Mouse (Mus musculus): ENCODE measurements at regions not wholly inside any gene's neighbourhood (a gene's known extent, or its start where the extent isn't known, plus 50 kb on each side); places are given as distances from the start of the nearest gene placed in this dataset.
A peak's percentile ranks its signal among the peaks of the same experiment; 100 is the strongest.

- Histone ChIP-seq H3K4me3 (ENCODE audit: low read length) (no peak overlapping the region), H3K9me3 (ENCODE audit: control insufficient read depth, low read length) (no peaks in the 10 kb centered on the region), H3K27ac (ENCODE audit: low read depth, low read length) (no peak overlapping the region), H3K27me3 (replicated peaks; ENCODE audit: control insufficient read depth, insufficient read depth, low read length) (no peaks in the 10 kb centered on the region), H3K4me1 (ENCODE audit: control insufficient read depth, insufficient read depth, low read depth, low read length) (no peaks in the 10 kb centered on the region), H3K9ac (ENCODE audit: low read depth, low read length) (no peak overlapping the region), H3K36me3 (ENCODE audit: control insufficient read depth, insufficient read depth, low read length) (no peaks in the 10 kb centered on the region), H3K4me2 (ENCODE audit: low read length) (no peak overlapping the region)
- no peak for ATAC-seq
- 92% methylated on average over 5 of the region's 5 CpGs for WGBS
These were observed 225.4 kb upstream of the Ednra start for GRCm38 (mm10) chr8:77949640-77950039.

- Histone ChIP-seq H3K4me1 (ENCODE audit: control insufficient read depth, insufficient read depth, low read depth, low read length) (no peaks in the 10 kb centered on the region), H3K9me3 (ENCODE audit: control insufficient read depth, low read length) (no peaks in the 10 kb centered on the region), H3K27me3 (replicated peaks; ENCODE audit: control insufficient read depth, insufficient read depth, low read length) (no peaks in the 10 kb centered on the region), H3K9ac (ENCODE audit: low read depth, low read length) (no peak overlapping the region), H3K36me3 (ENCODE audit: control insufficient read depth, insufficient read depth, low read length) (no peaks in the 10 kb centered on the region), H3K27ac (ENCODE audit: low read depth, low read length) (no peak overlapping the region), H3K4me3 (ENCODE audit: low read length) (no peak overlapping the region), H3K4me2 (ENCODE audit: low read length) (no peak overlapping the region)
- no peak for ATAC-seq
- WGBS, result 89% methylated on average over 4 of the region's 4 CpGs
These were observed 234.6 kb upstream of the Ednra start for GRCm38 (mm10) chr8:77958814-77959372.

- Histone ChIP-seq H3K4me3 (ENCODE audit: low read length) (no peak overlapping the region), H3K4me1 (ENCODE audit: control insufficient read depth, insufficient read depth, low read depth, low read length) (no peaks in the 10 kb centered on the region), H3K27me3 (replicated peaks; ENCODE audit: control insufficient read depth, insufficient read depth, low read length) (no peaks in the 10 kb centered on the region), H3K4me2 (ENCODE audit: low read length) (no peak overlapping the region), H3K9me3 (ENCODE audit: control insufficient read depth, low read length) (no peaks in the 10 kb centered on the region), H3K9ac (ENCODE audit: low read depth, low read length) (no peak overlapping the region), H3K36me3 (ENCODE audit: control insufficient read depth, insufficient read depth, low read length) (no peaks in the 10 kb centered on the region), H3K27ac (ENCODE audit: low read depth, low read length) (no peak overlapping the region)
- peak; percentile 54; the same call in 1 of the 2 replicates for ATAC-seq
- WGBS, result 48% methylated on average over 3 of the region's 3 CpGs
These were observed 238.9 kb upstream of the Ednra start for GRCm38 (mm10) chr8:77963102-77963698.

- Histone ChIP-seq H3K4me1 (ENCODE audit: control insufficient read depth, insufficient read depth, low read depth, low read length) (no peaks in the 10 kb centered on the region), H3K36me3 (ENCODE audit: control insufficient read depth, insufficient read depth, low read length) (no peaks in the 10 kb centered on the region), H3K4me2 (ENCODE audit: low read length) (no peak overlapping the region), H3K27ac (ENCODE audit: low read depth, low read length) (no peak overlapping the region), H3K9ac (ENCODE audit: low read depth, low read length) (no peak overlapping the region), H3K4me3 (ENCODE audit: low read length) (no peak overlapping the region), H3K27me3 (replicated peaks; ENCODE audit: control insufficient read depth, insufficient read depth, low read length) (no peaks in the 10 kb centered on the region), H3K9me3 (ENCODE audit: control insufficient read depth, low read length) (no peaks in the 10 kb centered on the region)
- 71% methylated on average over 8 of the region's 8 CpGs for WGBS
- no peak for ATAC-seq
These were observed 242.7 kb upstream of the Ttc29 start for GRCm38 (mm10) chr8:77970378-77970777.

- Histone ChIP-seq H3K4me2 (ENCODE audit: low read length) (no peak overlapping the region), H3K9me3 (ENCODE audit: control insufficient read depth, low read length) (no peaks in the 10 kb centered on the region), H3K27ac (ENCODE audit: low read depth, low read length) (no peak overlapping the region), H3K4me1 (ENCODE audit: control insufficient read depth, insufficient read depth, low read depth, low read length) (no peaks in the 10 kb centered on the region), H3K27me3 (replicated peaks; ENCODE audit: control insufficient read depth, insufficient read depth, low read length) (no peaks in the 10 kb centered on the region), H3K36me3 (ENCODE audit: control insufficient read depth, insufficient read depth, low read length) (no peaks in the 10 kb centered on the region), H3K4me3 (ENCODE audit: low read length) (no peak overlapping the region), H3K9ac (ENCODE audit: low read depth, low read length) (no peak overlapping the region)
- ATAC-seq, result no peak
- 79% methylated on average over 4 of the region's 4 CpGs for WGBS
These were observed 239.4 kb upstream of the Ttc29 start for GRCm38 (mm10) chr8:77973714-77974113.

DNA sequence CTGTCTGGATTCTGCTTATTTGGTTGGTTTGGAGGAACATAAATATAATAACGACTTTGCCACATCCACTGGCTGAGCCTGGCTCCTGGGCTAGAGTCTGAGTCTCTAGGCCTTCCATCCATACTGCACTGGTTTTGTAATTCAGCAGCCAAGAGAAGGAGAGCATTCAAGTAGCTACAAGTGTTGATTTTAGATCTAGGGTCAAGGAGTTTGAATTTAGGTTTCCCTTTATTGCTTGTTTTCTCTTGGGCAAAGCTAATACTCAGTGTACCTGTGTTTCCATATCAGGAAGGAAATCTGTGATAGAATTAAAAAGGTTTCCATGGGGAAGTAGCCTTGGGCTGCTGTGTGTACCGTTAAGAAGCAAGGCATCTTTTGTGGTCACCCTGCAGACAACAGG is 234.0 kb upstream of the Ttc29 start:
- Histone ChIP-seq H3K4me3 (ENCODE audit: low read length) (no peak overlapping the region), H3K9ac (ENCODE audit: low read depth, low read length) (no peak overlapping the region), H3K27ac (ENCODE audit: low read depth, low read length) (no peak overlapping the region), H3K9me3 (ENCODE audit: control insufficient read depth, low read length) (no peaks in the 10 kb centered on the region), H3K4me2 (ENCODE audit: low read length) (no peak overlapping the region), H3K4me1 (ENCODE audit: control insufficient read depth, insufficient read depth, low read depth, low read length) (no peaks in the 10 kb centered on the region), H3K36me3 (ENCODE audit: control insufficient read depth, insufficient read depth, low read length) (no peaks in the 10 kb centered on the region), H3K27me3 (replicated peaks; ENCODE audit: control insufficient read depth, insufficient read depth, low read length) (no peaks in the 10 kb centered on the region)
- WGBS, result 72% methylated on average over 2 of the region's 2 CpGs
- no peak for ATAC-seq

- Histone ChIP-seq H3K4me2 (ENCODE audit: low read length) (no peak overlapping the region), H3K36me3 (ENCODE audit: control insufficient read depth, insufficient read depth, low read length) (no peaks in the 10 kb centered on the region), H3K9me3 (ENCODE audit: control insufficient read depth, low read length) (no peaks in the 10 kb centered on the region), H3K27me3 (replicated peaks; ENCODE audit: control insufficient read depth, insufficient read depth, low read length) (no peaks in the 10 kb centered on the region), H3K4me1 (ENCODE audit: control insufficient read depth, insufficient read depth, low read depth, low read length) (no peaks in the 10 kb centered on the region), H3K27ac (ENCODE audit: low read depth, low read length) (no peak overlapping the region), H3K9ac (ENCODE audit: low read depth, low read length) (no peak overlapping the region), H3K4me3 (ENCODE audit: low read length) (no peak overlapping the region)
- ATAC-seq, result no peak
- 84% methylated on average over 3 of the region's 3 CpGs for WGBS
These were observed 232.4 kb upstream of the Ttc29 start for GRCm38 (mm10) chr8:77980701-77981100.

GRCm38 (mm10) chr8:77982031-77982430 is 231.1 kb upstream of the Ttc29 start:
- ATAC-seq, result no peak
- Histone ChIP-seq H3K36me3 (ENCODE audit: control insufficient read depth, insufficient read depth, low read length) (no peaks in the 10 kb centered on the region), H3K27me3 (replicated peaks; ENCODE audit: control insufficient read depth, insufficient read depth, low read length) (no peaks in the 10 kb centered on the region), H3K4me1 (ENCODE audit: control insufficient read depth, insufficient read depth, low read depth, low read length) (no peaks in the 10 kb centered on the region), H3K27ac (ENCODE audit: low read depth, low read length) (no peak overlapping the region), H3K9me3 (ENCODE audit: control insufficient read depth, low read length) (no peaks in the 10 kb centered on the region), H3K4me3 (ENCODE audit: low read length) (no peak overlapping the region), H3K9ac (ENCODE audit: low read depth, low read length) (no peak overlapping the region), H3K4me2 (ENCODE audit: low read length) (no peak overlapping the region)
- 83% methylated on average over 3 of the region's 3 CpGs for WGBS

- Histone ChIP-seq H3K4me1 (ENCODE audit: control insufficient read depth, insufficient read depth, low read depth, low read length) (no peaks in the 10 kb centered on the region), H3K27ac (ENCODE audit: low read depth, low read length) (no peak overlapping the region), H3K36me3 (ENCODE audit: control insufficient read depth, insufficient read depth, low read length) (no peaks in the 10 kb centered on the region), H3K9ac (ENCODE audit: low read depth, low read length) (no peak overlapping the region), H3K27me3 (replicated peaks; ENCODE audit: control insufficient read depth, insufficient read depth, low read length) (no peaks in the 10 kb centered on the region), H3K4me2 (ENCODE audit: low read length) (no peak overlapping the region), H3K4me3 (ENCODE audit: low read length) (no peak overlapping the region), H3K9me3 (ENCODE audit: control insufficient read depth, low read length) (no peaks in the 10 kb centered on the region)
- ATAC-seq, result no peak
- 61% methylated on average over 3 of the region's 3 CpGs for WGBS
These were observed 229.6 kb upstream of the Ttc29 start for GRCm38 (mm10) chr8:77983476-77983875.

DNA sequence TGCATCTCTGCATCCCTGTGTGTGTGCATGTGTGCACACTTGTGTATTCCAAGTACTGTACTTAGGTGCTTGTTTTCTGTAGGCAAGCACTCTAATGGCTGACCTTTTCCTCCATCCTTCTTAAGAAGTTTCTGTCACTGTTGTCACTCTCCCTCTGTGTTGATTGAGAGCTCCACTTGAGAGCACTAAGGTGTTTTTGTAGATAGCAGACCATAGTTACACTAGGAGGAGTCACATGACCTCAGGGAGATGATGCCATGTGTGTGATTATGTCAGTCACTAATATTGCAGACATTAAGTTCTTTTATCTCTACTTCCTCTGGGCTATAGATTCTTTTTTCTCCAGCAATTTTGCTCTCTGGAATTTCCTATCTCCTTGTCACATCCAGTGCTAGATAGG is 225.9 kb upstream of the Ttc29 start:
- ATAC-seq, result no peak
- H3K27me3 ChIP-seq (replicated peaks; ENCODE audit: control insufficient read depth, insufficient read depth, low read length), result no peaks in the 10 kb centered on the region
- H3K4me1 ChIP-seq (ENCODE audit: control insufficient read depth, insufficient read depth, low read depth, low read length), result no peaks in the 10 kb centered on the region
- no peak overlapping the region for H3K27ac ChIP-seq (ENCODE audit: low read depth, low read length)
- no peak overlapping the region for H3K4me2 ChIP-seq (ENCODE audit: low read length)
- no peak overlapping the region for H3K4me3 ChIP-seq (ENCODE audit: low read length)
- H3K36me3 ChIP-seq (ENCODE audit: control insufficient read depth, insufficient read depth, low read length), result no peaks in the 10 kb centered on the region
- H3K9ac ChIP-seq (ENCODE audit: low read depth, low read length), result no peak overlapping the region
- H3K9me3 ChIP-seq (ENCODE audit: control insufficient read depth, low read length), result no peaks in the 10 kb centered on the region

Measured in hindbrain, embryonic 16.5 days (tissue).